Mouse (Mus musculus) midbrain, embryonic 13.5 days (tissue): ENCODE measurements around the gene Smurf1. TPM values are rescaled to one million over a fixed set of nuclear protein-coding genes. Genes with fewer than 3 reads are reported as not detected.

Source experiments
- ATAC-seq: fragments of 200-750 bp; cut with Nextera tagmentation; 2 replicates; pipeline ENCODE4 v1.8.0; 2017; ENCODE audit warnings: mild to moderate bottlenecking, moderate TSS enrichment, moderate library complexity
- H3K27ac ChIP-seq: fragments of 300-500 bp; sonication (generic); 2 replicates; pipeline ENCODE4 v1.5.1; 2015; ENCODE audit warnings: inconsistent platforms, mild to moderate bottlenecking, moderate library complexity
- H3K27me3 ChIP-seq: fragments of 300-500 bp; sonication (generic); 2 replicates; pipeline ENCODE4 v1.6.1; 2015; ENCODE audit warnings: mild to moderate bottlenecking, inconsistent platforms
- H3K36me3 ChIP-seq: fragments of 300-500 bp; sonication (generic); 2 replicates; pipeline ENCODE4 v1.6.1; 2015; ENCODE audit warnings: mild to moderate bottlenecking, inconsistent platforms
- H3K4me1 ChIP-seq: fragments of 300-500 bp; sonication (generic); replicated peaks from 2 replicates; pipeline ENCODE4 v1.6.1; 2015; ENCODE audit warnings: inconsistent platforms
- H3K4me2 ChIP-seq: fragments of 300-500 bp; sonication (generic); replicated peaks from 2 replicates; pipeline ENCODE4 v1.6.1; 2015; ENCODE audit warnings: moderate library complexity, mild to moderate bottlenecking, inconsistent platforms
- H3K4me3 ChIP-seq: fragments of 300-500 bp; sonication (generic); replicated peaks from 2 replicates; pipeline ENCODE4 v1.5.1; 2015; ENCODE audit warnings: mild to moderate bottlenecking, inconsistent platforms
- H3K9ac ChIP-seq: fragments of 300-500 bp; sonication (generic); replicated peaks from 2 replicates; pipeline ENCODE4 v1.6.1; 2015; ENCODE audit warnings: mild to moderate bottlenecking, inconsistent platforms
- H3K9me3 ChIP-seq: fragments of 300-500 bp; sonication (generic); 2 replicates; pipeline ENCODE4 v1.6.1; 2016; ENCODE audit warnings: mild to moderate bottlenecking, inconsistent platforms
- WGBS: fragments of 180-500 bp; shearing (Covaris S2); methylation state at CpG from one replicate; pipeline ENCODE4 v1.1.7; 2015; 5-methylcytosine and 5-hydroxymethylcytosine counted together
- polyA plus RNA-seq: library from polyadenylated mRNA; unstranded; fragments of >200 nt; fragmentation: Nextera tagmentation; extraction: Ambion mirVana; gene quantifications from 2 replicates; pipeline ENCODE4 v1.2.1, GENCODE M21; 2015

Gene Smurf1
- polyA plus RNA-seq, 1 experiment from 2014 or later = 32.2 TPM

DNA sequence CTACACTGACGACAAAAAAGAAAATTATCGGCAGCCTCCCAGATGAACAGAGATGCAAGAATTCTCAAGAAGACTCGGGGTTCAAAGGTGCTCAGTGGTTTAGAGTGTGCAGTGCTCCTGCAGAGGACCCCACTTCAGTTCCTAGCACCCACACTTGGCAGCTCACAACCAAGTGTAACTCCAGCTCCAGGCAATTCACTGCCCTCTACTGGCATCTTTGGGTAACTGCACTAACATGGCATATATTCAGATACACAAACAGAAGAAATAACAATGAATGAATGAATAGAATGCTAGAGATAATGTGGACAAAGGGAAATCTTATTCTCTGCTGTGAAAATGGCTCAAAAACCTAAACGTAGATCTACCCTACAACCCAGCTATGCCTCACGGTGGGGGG is 19.2 kb upstream of the Smurf1 start:
- H3K4me3 ChIP-seq = no peak overlapping the region
- H3K4me2 ChIP-seq = no peak overlapping the region
- 89% methylated on average over 5 of the region's 5 CpGs for WGBS
- no peaks in the 10 kb centered on the region for H3K27me3 ChIP-seq
- ATAC-seq = no peak
- no peaks in the 10 kb centered on the region for H3K4me1 ChIP-seq
- no peak overlapping the region for H3K27ac ChIP-seq
- H3K9me3 ChIP-seq = peaks cover 7% of the 10 kb centered on the region; the same call in 1 of the 2 replicates
- H3K9ac ChIP-seq = no peak overlapping the region
- no peaks in the 10 kb centered on the region for H3K36me3 ChIP-seq

DNA sequence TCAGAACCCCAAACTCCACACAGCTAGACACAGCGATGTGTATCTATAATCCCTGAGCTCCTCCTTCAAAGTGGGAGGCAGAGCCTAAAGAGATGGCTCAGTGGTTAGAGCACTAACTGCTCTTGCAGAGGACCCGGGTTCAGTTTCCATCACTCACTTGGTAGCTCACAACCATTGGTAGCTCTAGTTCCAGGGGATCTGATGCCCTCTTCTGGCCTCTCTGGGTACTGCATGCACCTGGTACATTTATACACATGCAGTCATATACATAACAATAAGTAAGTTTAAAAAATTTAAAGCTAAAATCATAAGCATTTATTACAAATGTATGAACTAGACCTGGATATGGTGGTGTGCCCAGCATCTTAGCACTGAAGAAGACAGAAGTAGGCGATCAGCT is 17.6 kb upstream of the Smurf1 start:
- H3K36me3 ChIP-seq = no peaks in the 10 kb centered on the region
- H3K9ac ChIP-seq = no peak overlapping the region
- no peak for ATAC-seq
- H3K27me3 ChIP-seq = no peaks in the 10 kb centered on the region
- H3K4me2 ChIP-seq = no peak overlapping the region
- WGBS = 93% methylated on average over 3 of the region's 3 CpGs
- peaks cover 7% of the 10 kb centered on the region; the same call in 1 of the 2 replicates for H3K9me3 ChIP-seq
- no peak overlapping the region for H3K27ac ChIP-seq
- H3K4me1 ChIP-seq = no peaks in the 10 kb centered on the region
- H3K4me3 ChIP-seq = no peak overlapping the region

DNA sequence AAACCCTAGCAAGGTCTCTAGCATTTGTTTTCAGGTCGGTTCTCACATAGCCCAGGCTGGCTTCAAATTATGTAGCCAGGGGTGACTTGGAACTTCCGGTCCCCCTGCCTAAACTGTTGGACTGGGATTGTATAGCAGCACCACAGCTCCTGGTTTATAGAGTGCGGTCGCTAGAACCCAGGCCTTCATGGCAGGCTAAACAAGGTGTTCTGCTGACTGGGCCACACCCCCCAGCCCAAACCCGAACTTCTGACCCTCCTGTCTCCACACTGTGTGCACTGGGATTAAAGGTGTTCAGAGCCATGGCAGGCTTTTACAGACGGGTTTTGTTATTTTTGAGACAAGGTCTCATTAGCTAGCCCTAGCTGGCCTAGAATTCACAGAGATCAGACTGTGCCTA is 13.5 kb upstream of the Smurf1 start:
- Histone ChIP-seq H3K9ac (no peak overlapping the region), H3K4me1 (no peaks in the 10 kb centered on the region)
- no peak for ATAC-seq

DNA sequence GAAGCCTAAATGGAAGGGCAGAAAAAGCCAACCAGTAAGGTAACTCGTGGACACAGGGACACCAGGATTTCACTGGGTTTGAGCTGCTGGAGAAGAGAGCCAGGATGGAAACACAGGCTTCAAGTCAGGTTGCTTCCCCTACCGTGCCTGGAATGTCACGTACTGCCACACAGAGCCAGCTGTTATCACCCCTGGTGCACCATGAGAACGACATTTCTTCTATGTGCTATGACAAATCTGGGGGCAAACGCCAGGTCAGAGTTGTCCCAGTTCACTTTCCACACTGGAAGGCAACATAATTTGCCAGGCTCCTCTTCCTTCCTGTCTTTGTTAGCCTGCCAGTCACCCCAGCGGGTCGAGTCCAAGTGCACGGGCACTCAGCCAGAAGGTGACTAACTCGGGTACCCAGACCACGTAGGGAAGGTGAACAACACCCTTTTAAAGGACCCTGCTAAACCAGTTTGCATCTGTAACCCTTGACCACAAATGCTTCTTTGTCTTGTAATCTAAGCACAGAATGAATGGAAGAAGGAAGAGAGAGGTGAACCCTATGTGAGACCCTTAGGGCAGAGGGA is 13.0 kb upstream of the Smurf1 start:
- Histone ChIP-seq H3K27me3 (no peaks in the 10 kb centered on the region), H3K36me3 (no peaks in the 10 kb centered on the region), H3K9ac (no peak overlapping the region), H3K4me2 (no peak overlapping the region), H3K4me3 (no peak overlapping the region), H3K4me1 (no peaks in the 10 kb centered on the region), H3K9me3 (peaks cover 4% of the 10 kb centered on the region; the same call in 1 of the 2 replicates), H3K27ac (no peak overlapping the region)
- WGBS = 84% methylated on average over 10 of the region's 10 CpGs
- ATAC-seq = no peak

More for the DNA sequence above, 13.5 kb upstream of the Smurf1 start:
- Histone ChIP-seq H3K27me3 (no peaks in the 10 kb centered on the region), H3K36me3 (no peaks in the 10 kb centered on the region), H3K4me3 (no peak overlapping the region), H3K9me3 (peaks cover 4% of the 10 kb centered on the region; the same call in 1 of the 2 replicates), H3K4me2 (no peak overlapping the region), H3K27ac (no peak overlapping the region)
- WGBS = 88% methylated on average over 6 of the region's 6 CpGs

- WGBS = 81% methylated on average over 3 of the region's 3 CpGs
- ATAC-seq = no peak
- Histone ChIP-seq H3K27me3 (peaks cover 5% of the 10 kb centered on the region; the same call in 1 of the 2 replicates), H3K27ac (no peak overlapping the region), H3K9me3 (0 out of 2 replicates have a peak, but pooled peaks cover 2% of the 10 kb centered on the region), H3K9ac (no peak overlapping the region), H3K4me3 (no peak overlapping the region), H3K4me2 (no peak overlapping the region), H3K4me1 (peaks cover 6% of the 10 kb centered on the region), H3K36me3 (no peaks in the 10 kb centered on the region)
These were observed 5.6 kb upstream of the Smurf1 start for GRCm38 (mm10) chr5:144971266-144971665.

GRCm38 (mm10) chr5:144964872-144965638 is 592 bp downstream of the Smurf1 start:
- peaks cover 5% of the 10 kb centered on the region; the same call in 1 of the 2 replicates for H3K27me3 ChIP-seq

GRCm38 (mm10) chr5:144964465-144964864 is 1.2 kb downstream of the Smurf1 start:
- Histone ChIP-seq H3K27me3 (peaks cover 5% of the 10 kb centered on the region; the same call in 1 of the 2 replicates), H3K36me3 (no peaks in the 10 kb centered on the region), H3K9me3 (no peaks in the 10 kb centered on the region), H3K4me3 (peak overlapping the region; percentile 88), H3K27ac (0 out of 2 replicates have a peak overlapping the region, but pooled peaks have one; percentile 17), H3K4me1 (peaks cover 50% of the 10 kb centered on the region), H3K4me2 (peak overlapping the region; percentile 72), H3K9ac (peak overlapping the region; percentile 25; the same call in 1 of the 2 replicates)
- ATAC-seq = peak; percentile 77
- WGBS = 26% methylated on average over 8 of the region's 8 CpGs

More at GRCm38 (mm10) chr5:144964872-144965638, 592 bp downstream of the Smurf1 start:
- Histone ChIP-seq H3K27ac (peak overlapping the region; percentile 88), H3K9ac (peak overlapping the region; percentile 94), H3K9me3 (no peaks in the 10 kb centered on the region), H3K4me3 (peak overlapping the region; percentile 88), H3K36me3 (no peaks in the 10 kb centered on the region), H3K4me2 (peak overlapping the region; percentile 72), H3K4me1 (peaks cover 49% of the 10 kb centered on the region)
- ATAC-seq = peak; percentile 79
- 2% methylated on average over 38 of the region's 56 CpGs for WGBS

GRCm38 (mm10) chr5:144963817-144964261 is 1.8 kb downstream of the Smurf1 start:
- H3K4me1 ChIP-seq = peaks cover 53% of the 10 kb centered on the region
- H3K9ac ChIP-seq = peak overlapping the region; percentile 48
- ATAC-seq = peak; percentile 14
- WGBS = 7% methylated on average over 13 of the region's 13 CpGs
- peaks cover 5% of the 10 kb centered on the region; the same call in 1 of the 2 replicates for H3K27me3 ChIP-seq
- no peaks in the 10 kb centered on the region for H3K36me3 ChIP-seq
- peak overlapping the region; percentile 72 for H3K4me2 ChIP-seq
- no peaks in the 10 kb centered on the region for H3K9me3 ChIP-seq
- H3K27ac ChIP-seq = peak overlapping the region; percentile 48
- peak overlapping the region; percentile 88 for H3K4me3 ChIP-seq

- Histone ChIP-seq H3K4me3 (peak overlapping the region; percentile 88), H3K4me1 (peaks cover 57% of the 10 kb centered on the region), H3K36me3 (no peaks in the 10 kb centered on the region), H3K27me3 (peaks cover 5% of the 10 kb centered on the region; the same call in 1 of the 2 replicates), H3K9ac (peak overlapping the region; percentile 48), H3K9me3 (no peaks in the 10 kb centered on the region), H3K27ac (peak overlapping the region; percentile 48), H3K4me2 (peak overlapping the region; percentile 72)
- no peak for ATAC-seq
- WGBS = 65% methylated on average over 3 of the region's 3 CpGs
These were observed 2.2 kb downstream of the Smurf1 start for GRCm38 (mm10) chr5:144963401-144963800.

- peaks cover 45% of the 10 kb centered on the region for H3K4me1 ChIP-seq
- no peaks in the 10 kb centered on the region for H3K9me3 ChIP-seq
- no peaks in the 10 kb centered on the region for H3K36me3 ChIP-seq
- H3K4me3 ChIP-seq = no peak overlapping the region
- H3K27ac ChIP-seq = no peak overlapping the region
- H3K9ac ChIP-seq = no peak overlapping the region; the same call in 1 of the 2 replicates
- no peaks in the 10 kb centered on the region for H3K27me3 ChIP-seq
- 87% methylated on average over 9 of the region's 9 CpGs for WGBS
- ATAC-seq = no peak
- H3K4me2 ChIP-seq = no peak overlapping the region
These were observed 7.4 kb downstream of the Smurf1 start for GRCm38 (mm10) chr5:144958271-144958670.

GRCm38 (mm10) chr5:144954432-144954831 is 11.2 kb downstream of the Smurf1 start:
- WGBS = 90% methylated on average over 7 of the region's 7 CpGs
- Histone ChIP-seq H3K9ac (no peak overlapping the region), H3K4me1 (peaks cover 28% of the 10 kb centered on the region), H3K9me3 (no peaks in the 10 kb centered on the region), H3K27ac (no peak overlapping the region), H3K4me3 (no peak overlapping the region), H3K4me2 (no peak overlapping the region), H3K27me3 (no peaks in the 10 kb centered on the region), H3K36me3 (no peaks in the 10 kb centered on the region)
- ATAC-seq = no peak

DNA sequence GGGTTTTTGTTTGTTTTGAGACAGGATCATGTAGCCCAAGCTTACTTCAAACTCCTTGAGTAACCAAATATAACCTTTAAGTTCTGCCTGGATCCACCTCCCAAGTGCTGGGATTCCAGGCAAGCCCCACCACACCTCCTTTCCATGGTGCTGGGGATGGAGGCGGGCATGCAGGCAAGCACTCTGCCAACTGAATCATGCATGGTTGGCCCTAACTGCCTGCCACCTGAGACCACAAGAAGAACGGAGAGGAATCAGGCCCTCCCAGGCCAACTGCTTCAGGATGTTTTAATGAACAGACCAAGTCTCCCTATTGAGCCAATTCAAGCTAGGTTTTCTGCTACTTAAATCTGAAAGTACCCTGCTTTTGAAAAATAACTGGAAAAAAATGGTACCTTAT is 13.1 kb downstream of the Smurf1 start:
- no peaks in the 10 kb centered on the region for H3K27me3 ChIP-seq
- H3K36me3 ChIP-seq = no peaks in the 10 kb centered on the region
- no peak for ATAC-seq
- no peak overlapping the region for H3K27ac ChIP-seq
- no peak overlapping the region for H3K4me2 ChIP-seq
- H3K4me1 ChIP-seq = peaks cover 26% of the 10 kb centered on the region
- 83% methylated on average over 2 of the region's 2 CpGs for WGBS
- no peak overlapping the region for H3K4me3 ChIP-seq
- H3K9ac ChIP-seq = no peak overlapping the region
- no peaks in the 10 kb centered on the region for H3K9me3 ChIP-seq
